Mouse (Mus musculus): ENCODE measurements around the gene Gm2a.
"Not testable (repeated sequence)": the region's sequence is repeated elsewhere in the genome, so short reads cannot be mapped to it uniquely, and the experiment has no call there.

Gene Gm2a

GRCm38 (mm10) chr11:55096731-55097462, 1.0 kb upstream of the Gm2a start:
- no peak for DNase-seq (ENCODE audit: extremely low spot score, low spot score)

GRCm38 (mm10) chr11:55098189-55098915, 437 bp downstream of the Gm2a start:
- no peak for DNase-seq (ENCODE audit: extremely low spot score, low spot score)

GRCm38 (mm10) chr11:55099019-55099771, 1.3 kb downstream of the Gm2a start:
- DNase-seq (ENCODE audit: extremely low spot score, low spot score): no peak

- no peak for DNase-seq (ENCODE audit: extremely low spot score, low spot score)
Measured at GRCm38 (mm10) chr11:55099868-55100267, 2.0 kb downstream of the Gm2a start.

GRCm38 (mm10) chr11:55102015-55102414, 4.1 kb downstream of the Gm2a start:
- no peak for DNase-seq (ENCODE audit: extremely low spot score, low spot score)

- DNase-seq (ENCODE audit: extremely low spot score, low spot score): no peak
Measured at GRCm38 (mm10) chr11:55103229-55103628, 5.3 kb downstream of the Gm2a start.

- DNase-seq (ENCODE audit: extremely low spot score, low spot score): no peak
Measured at GRCm38 (mm10) chr11:55105389-55105788, 7.5 kb downstream of the Gm2a start.

GRCm38 (mm10) chr11:55106636-55107035, 8.7 kb downstream of the Gm2a start:
- no peak for DNase-seq (ENCODE audit: extremely low spot score, low spot score)

- no peak for DNase-seq (ENCODE audit: extremely low spot score, low spot score)
Measured at GRCm38 (mm10) chr11:55109521-55110300, 11.8 kb downstream of the Gm2a start.

- DNase-seq (ENCODE audit: extremely low spot score, low spot score): no peak
Measured at GRCm38 (mm10) chr11:55110566-55111169, 12.8 kb downstream of the Gm2a start.

- no peak for DNase-seq (ENCODE audit: extremely low spot score, low spot score)
Measured at GRCm38 (mm10) chr11:55113209-55113860, 15.4 kb downstream of the Gm2a start.

- not testable (repeated sequence) for DNase-seq (ENCODE audit: extremely low spot score, low spot score)
Measured at GRCm38 (mm10) chr11:55113861-55114250, 15.9 kb downstream of the Gm2a start.

- DNase-seq (ENCODE audit: extremely low spot score, low spot score): no peak
Measured at GRCm38 (mm10) chr11:55114291-55114690, 16.4 kb downstream of the Gm2a start.

- no peak for DNase-seq (ENCODE audit: extremely low spot score, low spot score)
Measured at GRCm38 (mm10) chr11:55116004-55116403, 18.1 kb downstream of the Gm2a start.

GRCm38 (mm10) chr11:55117031-55117430, 19.1 kb downstream of the Gm2a start:
- no peak for DNase-seq (ENCODE audit: extremely low spot score, low spot score)

- no peak for DNase-seq (ENCODE audit: extremely low spot score, low spot score)
Measured at GRCm38 (mm10) chr11:55120279-55120678, 22.4 kb downstream of the Gm2a start.

GRCm38 (mm10) chr11:55120821-55121271, 22.9 kb downstream of the Gm2a start:
- DNase-seq (ENCODE audit: extremely low spot score, low spot score): no peak

- DNase-seq (ENCODE audit: extremely low spot score, low spot score): no peak
Measured at GRCm38 (mm10) chr11:55121430-55121829, 23.5 kb downstream of the Gm2a start.

- no peak for DNase-seq (ENCODE audit: extremely low spot score, low spot score)
Measured at GRCm38 (mm10) chr11:55126663-55127062, 28.7 kb downstream of the Gm2a start.

- DNase-seq (ENCODE audit: extremely low spot score, low spot score): no peak
Measured at GRCm38 (mm10) chr11:55127937-55128336, 30.0 kb downstream of the Gm2a start.

Measured in neural tube, embryonic 10.5 days (tissue).